Mouse (Mus musculus) kidney, postnatal 0 days (tissue): Measurements from ENCODE around the gene Fbxo31. TPM values are rescaled to one million over a fixed set of nuclear protein-coding genes. Genes with fewer than 3 reads are reported as not detected.

ENCODE experiments used
- ATAC-seq: fragments of 200-750 bp; cut with Nextera tagmentation; replicated peaks from 2 replicates; pipeline ENCODE4 v1.8.0; 2017; ENCODE audit warnings: low read depth, moderate number of reproducible peaks, moderate TSS enrichment, moderate library complexity; ENCODE audit not compliant: low FRiP score
- DNase-seq: peaks from one replicate; pipeline ENCODE4 v3.0.0-alpha.2; 2016; ENCODE audit warnings: low spot score
- H3K27ac ChIP-seq: fragments of 300-500 bp; sonication (generic); 2 replicates; pipeline ENCODE4 v1.5.1; 2014; ENCODE audit warnings: mild to moderate bottlenecking
- H3K27me3 ChIP-seq: fragments of 300-500 bp; sonication (generic); 2 replicates; pipeline ENCODE4 v1.6.1; 2014; ENCODE audit warnings: low read length, mixed read lengths; ENCODE audit not compliant: insufficient read depth
- H3K36me3 ChIP-seq: fragments of 300-500 bp; sonication (generic); 2 replicates; pipeline ENCODE4 v1.6.1; 2014; ENCODE audit warnings: low read length, mixed read lengths; ENCODE audit not compliant: insufficient read depth
- H3K4me1 ChIP-seq: fragments of 300-500 bp; sonication (generic); replicated peaks from 2 replicates; pipeline ENCODE4 v1.6.1; 2014; ENCODE audit warnings: antibody characterized with exemption, low read length, mixed read lengths; ENCODE audit not compliant: insufficient read depth
- H3K4me2 ChIP-seq: fragments of 300-500 bp; sonication (generic); 2 replicates; pipeline ENCODE4 v1.6.1; 2014; ENCODE audit warnings: mild to moderate bottlenecking, low read length, moderate library complexity, mixed read lengths
- H3K4me3 ChIP-seq: fragments of 300-500 bp; sonication (generic); replicated peaks from 2 replicates; pipeline ENCODE4 v1.5.1; 2014; ENCODE audit warnings: low read depth, low read length
- H3K9ac ChIP-seq: fragments of 300-500 bp; sonication (generic); 2 replicates; pipeline ENCODE4 v1.6.1; 2014; ENCODE audit warnings: low read depth, low read length
- H3K9me3 ChIP-seq: fragments of 300-500 bp; sonication (generic); replicated peaks from 2 replicates; pipeline ENCODE4 v1.6.1; 2016; ENCODE audit warnings: low read length, inconsistent platforms, mixed read lengths
- CTCF ChIP-seq: IDR thresholded peaks from 2 replicates; pipeline ENCODE4 v1.5.1; 2016; ENCODE audit warnings: antibody characterized with exemption, low read depth, mild to moderate bottlenecking, moderate library complexity
- WGBS: fragments of 180-500 bp; shearing (Covaris S2); extraction: QIAGEN DNeasy Blood & Tissue Kit; methylation state at CpG from one replicate; pipeline ENCODE4 v1.1.7; 2014; 5-methylcytosine and 5-hydroxymethylcytosine counted together
- polyA plus RNA-seq: library from polyadenylated mRNA; unstranded; fragments of >200 nt; fragmentation: Nextera tagmentation; extraction: Ambion mirVana; gene quantifications from 2 replicates; pipeline ENCODE4 v1.2.1, GENCODE M21; 2015

Fbxo31 gene
- 13.4 and 14.9 TPM in 2 replicates for polyA plus RNA-seq

DNA sequence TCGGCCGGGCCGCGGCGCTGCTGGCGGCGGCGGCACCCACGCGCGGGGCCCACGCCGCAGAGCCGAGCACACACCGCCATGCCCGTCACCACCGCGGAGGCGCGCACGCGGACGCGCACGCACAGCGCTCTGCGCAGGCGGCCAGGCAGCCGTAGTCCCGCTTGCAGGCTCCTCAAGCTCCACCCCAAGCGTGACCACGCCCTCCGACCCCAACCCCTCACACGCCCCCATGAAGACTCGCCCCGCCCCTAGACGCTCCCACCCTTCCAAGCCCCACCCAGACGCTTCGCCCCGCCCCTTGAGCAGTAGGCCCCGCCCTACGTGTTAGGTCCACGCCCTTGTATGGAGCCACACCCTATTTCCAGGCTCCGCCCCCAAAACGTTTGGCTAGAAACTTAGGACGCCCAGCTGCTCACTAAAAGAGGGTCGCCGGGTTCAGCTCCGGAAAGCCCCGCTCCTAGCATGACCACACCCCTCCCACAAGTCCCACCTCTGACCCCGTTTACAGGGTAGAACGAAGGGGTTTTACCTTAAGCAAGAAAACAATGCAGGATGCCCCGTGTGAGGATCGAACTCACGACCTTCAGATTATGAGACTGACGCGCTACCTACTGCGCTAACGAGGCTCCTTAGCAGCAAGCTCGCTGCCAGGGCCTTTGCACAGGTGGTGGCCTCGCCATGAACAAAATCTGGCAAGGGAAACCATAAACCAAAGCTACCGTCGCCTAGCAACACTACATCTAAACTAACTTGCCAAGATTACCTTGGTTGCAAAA, at the start of gene Fbxo31:
TSS of gene Fbxo31 (minus strand) at position 131 of the 776 bp plus-strand sequence.
- no peaks in the 10 kb centered on the region for H3K27me3 ChIP-seq
- DNase-seq (peak; percentile 95), ATAC-seq (peak; percentile 92)
- no peak for TF ChIP-seq CTCF
- peak within 1 kb of the TSS; percentile 85 for H3K9ac ChIP-seq
- H3K4me2 ChIP-seq: peak within 1 kb of the TSS; percentile 92
- peaks cover 15% of the 10 kb centered on the region for H3K4me1 ChIP-seq
- H3K36me3 ChIP-seq: no peaks in the 10 kb centered on the region
- peak within 1 kb of the TSS; percentile 88 for H3K4me3 ChIP-seq
- no peaks in the 10 kb centered on the region for H3K9me3 ChIP-seq
- H3K27ac ChIP-seq: peak within 1 kb of the TSS; percentile 26
- 2% methylated on average over 47 of the region's 63 CpGs for WGBS

DNA sequence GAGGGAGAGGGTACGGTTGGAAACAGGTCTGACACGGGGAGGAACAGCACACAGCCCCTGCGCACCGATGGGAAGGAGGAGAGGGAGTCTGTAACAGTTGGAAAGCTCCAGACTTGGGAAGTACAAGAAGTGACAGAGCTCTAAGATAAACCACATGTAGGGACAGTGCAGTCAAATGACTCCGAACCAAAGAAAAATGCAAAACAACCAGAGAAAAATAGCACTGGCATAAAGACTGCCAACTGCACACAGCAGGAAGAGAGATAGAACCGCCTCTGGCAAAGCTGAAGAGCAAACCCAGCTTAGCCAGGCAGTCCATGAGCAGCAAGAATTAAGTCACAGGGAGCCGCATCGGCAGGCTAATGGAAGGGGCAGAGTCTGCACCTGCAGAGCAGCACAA, 44.4 kb upstream of the Fbxo31 start:
- no peak overlapping the region for H3K4me3 ChIP-seq
- H3K27me3 ChIP-seq: no peaks in the 10 kb centered on the region
- TF ChIP-seq CTCF: no peak
- H3K27ac ChIP-seq: no peak overlapping the region
- H3K9me3 ChIP-seq: no peaks in the 10 kb centered on the region
- ATAC-seq (no peak), DNase-seq (no peak)
- 89% methylated on average over 8 of the region's 8 CpGs for WGBS
- no peak overlapping the region for H3K9ac ChIP-seq
- peaks cover 16% of the 10 kb centered on the region for H3K4me1 ChIP-seq
- no peak overlapping the region for H3K4me2 ChIP-seq
- 0 out of 2 replicates have a peak, but pooled peaks cover 4% of the 10 kb centered on the region for H3K36me3 ChIP-seq

DNA sequence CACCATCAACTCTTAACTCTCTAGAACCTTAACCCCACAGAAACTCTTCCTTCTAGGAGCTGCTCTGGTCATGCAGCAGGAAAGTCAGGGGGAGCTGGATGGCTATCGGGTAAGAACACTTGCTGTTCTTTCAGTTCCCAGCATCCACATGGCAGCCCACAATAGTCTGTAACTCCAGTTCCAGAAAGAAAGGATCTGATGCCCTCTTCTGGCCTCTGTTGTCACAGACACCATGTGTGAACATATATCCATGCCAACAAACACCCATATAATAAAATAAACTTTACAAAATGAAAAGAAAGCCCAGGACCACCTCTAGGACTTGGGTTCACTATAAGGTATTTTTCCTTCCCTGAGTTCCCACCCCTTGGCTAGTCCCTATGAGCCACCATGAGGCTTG, 43.3 kb upstream of the Fbxo31 start:
- Histone ChIP-seq H3K9me3 (no peaks in the 10 kb centered on the region), H3K4me2 (no peak overlapping the region), H3K27ac (no peak overlapping the region), H3K9ac (no peak overlapping the region), H3K27me3 (no peaks in the 10 kb centered on the region), H3K4me3 (no peak overlapping the region), H3K4me1 (peaks cover 16% of the 10 kb centered on the region), H3K36me3 (0 out of 2 replicates have a peak, but pooled peaks cover 8% of the 10 kb centered on the region)
- peak; percentile 53 for TF ChIP-seq CTCF
- DNase-seq (peak; percentile 29), ATAC-seq (no peak)
- 44% methylated on average over 1 of the region's 1 CpGs for WGBS

- H3K27ac ChIP-seq: peak overlapping the region; percentile 57; the same call in 1 of the 2 replicates
- H3K9ac ChIP-seq: no peak overlapping the region
- no peaks in the 10 kb centered on the region for H3K27me3 ChIP-seq
- H3K4me3 ChIP-seq: no peak overlapping the region
- ATAC-seq: peak; percentile 35; the same call in 1 of the 2 replicates
- no peak overlapping the region for H3K4me2 ChIP-seq
- peak; percentile 25 for DNase-seq
- H3K36me3 ChIP-seq: 0 out of 2 replicates have a peak, but pooled peaks cover 4% of the 10 kb centered on the region
- peaks cover 16% of the 10 kb centered on the region for H3K4me1 ChIP-seq
- no peaks in the 10 kb centered on the region for H3K9me3 ChIP-seq
- TF ChIP-seq CTCF: no peak
- WGBS: 71% methylated on average over 12 of the region's 12 CpGs
Measured at GRCm38 (mm10) chr8:121620801-121621516, 42.4 kb upstream of the Fbxo31 start.

DNA sequence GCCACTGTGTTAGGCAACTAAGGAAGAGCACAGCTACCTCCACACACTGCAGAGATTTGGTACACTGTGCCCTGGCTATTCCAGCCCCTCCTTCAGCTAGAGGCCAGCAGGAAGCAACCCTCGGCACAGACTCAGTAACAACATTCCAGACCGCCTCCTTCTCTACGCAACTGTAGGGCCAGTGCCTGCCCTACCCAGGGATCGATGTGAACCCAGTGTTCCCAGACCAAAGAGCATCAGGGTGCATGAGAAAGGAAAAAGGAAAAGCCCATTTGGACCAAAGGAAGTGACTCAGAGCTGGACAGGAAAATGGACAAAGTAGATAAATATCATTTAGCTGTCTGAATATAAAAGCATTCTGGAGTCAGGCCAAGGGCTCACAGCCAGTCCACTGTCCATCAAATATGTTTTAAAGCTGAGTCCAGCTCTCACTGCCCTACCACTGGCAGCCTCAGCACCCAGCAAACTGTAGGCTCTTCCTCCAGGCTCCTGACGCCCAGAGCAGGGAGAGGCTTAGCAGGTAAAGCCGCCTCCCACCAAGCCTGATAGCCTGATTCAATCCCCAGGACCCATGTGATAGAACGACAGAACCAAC, 40.9 kb upstream of the Fbxo31 start:
- H3K4me3 ChIP-seq: no peak overlapping the region
- ATAC-seq (peak; percentile 58), DNase-seq (peak; percentile 86)
- peak overlapping the region; percentile 9; the same call in 1 of the 2 replicates for H3K4me2 ChIP-seq
- H3K4me1 ChIP-seq: peaks cover 16% of the 10 kb centered on the region
- H3K9ac ChIP-seq: no peak overlapping the region
- TF ChIP-seq CTCF: no peak
- no peaks in the 10 kb centered on the region for H3K9me3 ChIP-seq
- H3K27me3 ChIP-seq: no peaks in the 10 kb centered on the region
- 0 out of 2 replicates have a peak, but pooled peaks cover 4% of the 10 kb centered on the region for H3K36me3 ChIP-seq
- peak overlapping the region; percentile 72 for H3K27ac ChIP-seq
- WGBS: 34% methylated on average over 7 of the region's 7 CpGs

GRCm38 (mm10) chr8:121613419-121613818, 34.8 kb upstream of the Fbxo31 start:
- DNase-seq (no peak), ATAC-seq (no peak)
- Histone ChIP-seq H3K36me3 (peaks cover 32% of the 10 kb centered on the region), H3K9me3 (no peaks in the 10 kb centered on the region), H3K4me3 (no peak overlapping the region), H3K4me2 (no peak overlapping the region), H3K27ac (no peak overlapping the region), H3K9ac (no peak overlapping the region), H3K27me3 (no peaks in the 10 kb centered on the region), H3K4me1 (no peaks in the 10 kb centered on the region)
- no peak for TF ChIP-seq CTCF
